Mouse (Mus musculus): ENCODE results near the gene Myom1. TPM values are rescaled to one million over a fixed set of nuclear protein-coding genes. Genes with fewer than 3 reads are reported as not detected.

Gene Myom1
- polyA plus RNA-seq (2012; rRNA removed) = 6.0 and 10.3 TPM in 2 replicates

DNA sequence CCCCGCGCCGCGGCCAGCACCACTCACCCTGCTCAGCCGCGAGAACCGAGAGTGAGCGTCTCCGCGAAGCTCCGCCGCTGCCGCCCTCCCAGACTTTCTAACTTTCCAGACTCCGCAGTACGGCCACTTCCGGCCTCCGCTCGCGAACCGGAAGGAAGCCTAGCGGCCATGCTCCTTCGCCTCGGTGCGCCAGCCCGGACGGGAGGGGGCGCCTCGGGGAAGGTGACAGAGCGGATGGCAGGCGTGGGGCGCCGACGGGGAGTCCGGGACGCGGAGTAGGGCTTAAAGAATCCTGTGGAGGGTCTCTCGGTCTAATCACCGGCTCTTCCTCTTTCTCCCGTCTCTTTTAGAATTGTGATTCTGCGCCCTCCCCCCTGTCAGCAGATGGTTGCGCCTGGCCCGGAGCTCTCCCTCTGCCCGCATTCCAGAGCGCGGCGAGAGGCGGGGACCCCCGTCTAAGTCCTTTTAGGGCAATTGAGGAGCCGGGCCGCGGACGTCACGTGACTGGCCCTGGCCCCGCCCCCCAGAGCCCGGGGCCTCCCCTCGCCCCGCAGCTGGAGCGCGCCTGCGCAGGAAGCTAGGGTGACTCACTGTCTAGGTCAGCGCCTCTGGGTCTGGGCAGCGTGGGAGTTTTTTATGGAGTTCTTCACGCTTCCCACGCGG lies at the start of gene Myom1:
Myom1 (plus strand) TSS at position 553 of the 663 bp plus-strand sequence.

DNA sequence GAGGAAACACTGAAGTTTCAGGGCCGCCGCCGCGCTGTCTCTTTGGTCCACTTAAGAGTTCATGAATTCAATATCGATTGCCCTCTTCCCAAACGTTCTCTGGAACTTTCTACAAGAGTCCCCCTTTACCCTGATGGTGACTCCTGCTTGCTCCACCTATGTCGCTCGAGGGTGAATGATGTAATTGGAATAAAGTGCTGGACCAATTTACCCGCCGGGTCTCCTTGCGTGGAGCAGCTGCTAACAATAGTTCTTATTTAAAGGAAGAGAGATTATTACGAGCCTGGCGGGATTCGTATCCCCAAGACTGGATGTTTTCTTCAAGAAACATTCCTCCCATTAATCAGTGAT lies 286 bp downstream of the Myom1 start, which contains the start of gene Myl12a:
Myl12a (minus strand) TSS at position 135 of the 351 bp plus-strand sequence.

Other genes with a start within 250 kb of the Myom1 start
- gene Tgif1, start 149.1 kb upstream of the Myom1 start, polyA plus RNA-seq (2012; rRNA removed) = 13.8 and 14.1 TPM in 2 replicates
- 30.2 and 32.2 TPM in 2 replicates for gene Myl12a, start 245 bp downstream of the Myom1 start, polyA plus RNA-seq (2012; rRNA removed)
- gene Lpin2, start 179.9 kb downstream of the Myom1 start, polyA plus RNA-seq (2012; rRNA removed) = 1.7 and 2.6 TPM in 2 replicates

Data from stomach, adult 2 months (tissue).